Mouse (Mus musculus): Measurements from ENCODE around the gene Shpk.

GRCm38 (mm10) chr11:73201597-73201996 is 2.3 kb downstream of the Shpk start:
- TF ChIP-seq CTCF (IDR thresholded peaks at IDR 0.05; ENCODE audit: low read depth) (peak; percentile 40; the same call in 1 of the 2 replicates), EP300 (IDR thresholded peaks at IDR 0.05; ENCODE audit: low read depth) (no peak)

All from liver, embryonic 14.5 days (tissue).